Mouse (Mus musculus) v-Abl transformed pro-B cells (cell line): ENCODE measurements around the gene Slc3a2.

Experiments used
- in situ Hi-C, 2 experiments: fragments of 400-800 bp; cut with MboI; formaldehyde crosslinking; loops; one replicate each; pipeline ENCODE4 v1.15.1; 2025; ENCODE audit not compliant: unreplicated experiment in 2 of 2

Gene Slc3a2

DNA sequence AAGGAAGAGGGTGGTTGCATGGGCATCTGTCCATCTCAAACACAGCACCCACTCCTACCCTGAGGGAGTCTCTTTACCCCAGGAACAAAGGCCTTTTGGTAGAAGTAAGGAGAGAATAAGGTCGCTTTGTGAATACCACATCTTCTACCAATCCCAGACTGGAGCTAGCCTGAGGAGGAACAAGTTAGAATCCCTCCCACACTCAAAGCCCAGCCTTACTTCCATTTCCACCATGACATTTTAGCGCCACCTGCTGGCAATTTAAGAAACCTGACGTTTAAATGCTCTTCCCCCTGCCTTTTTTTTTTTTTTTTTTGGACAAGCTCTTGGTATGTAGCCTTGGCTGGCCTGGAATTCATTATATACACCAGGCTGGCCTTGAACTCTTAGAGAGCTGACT, 40.2 kb downstream of the Slc3a2 start:
- in situ Hi-C loops, result loop anchor here (5.0 to 25.0 kb wide), 4 partner anchors 106 to 1179 kb away; partner anchors contain the start of gene Scgb2a2 (in 1 of the 2)

DNA sequence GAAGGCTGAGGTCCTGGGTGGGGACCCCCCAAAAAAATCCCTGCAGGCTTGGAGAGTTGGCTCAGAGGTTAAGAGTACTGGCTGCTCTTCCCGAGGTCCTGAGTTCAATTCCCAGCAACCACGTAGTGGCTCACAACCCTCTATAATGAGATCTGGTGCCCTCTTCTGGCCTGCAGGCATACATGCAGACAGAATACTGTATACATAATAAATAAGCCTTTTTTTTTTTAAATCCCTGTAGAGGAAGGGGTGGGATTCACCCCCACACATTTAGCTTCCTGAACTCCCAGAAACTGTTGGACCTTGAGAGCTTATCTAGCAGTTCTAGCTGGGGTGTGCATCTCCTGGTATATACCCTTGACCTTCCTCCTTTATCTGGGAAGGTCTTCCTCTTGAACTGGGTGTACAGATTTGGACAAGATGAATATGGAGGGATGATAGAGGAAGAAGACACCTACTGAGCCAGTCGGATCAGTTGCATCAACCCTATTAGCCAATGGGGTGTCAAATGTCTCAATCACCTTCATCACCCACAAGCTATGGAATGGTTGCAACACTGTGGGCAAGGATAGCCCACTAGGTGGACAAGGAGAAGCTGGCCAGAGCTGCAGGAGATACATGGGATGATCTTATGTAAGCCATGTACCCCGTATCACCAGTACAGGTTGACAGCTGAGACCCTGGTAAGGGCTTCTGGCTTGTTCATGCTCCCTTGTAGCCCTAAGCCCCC, 41.4 kb downstream of the Slc3a2 start:
- in situ Hi-C loops, result loop anchor here (5.0 to 25.0 kb wide), 4 partner anchors 104 to 1181 kb away; partner anchors contain the start of gene Scgb2a2 (in 1 of the 2)

DNA sequence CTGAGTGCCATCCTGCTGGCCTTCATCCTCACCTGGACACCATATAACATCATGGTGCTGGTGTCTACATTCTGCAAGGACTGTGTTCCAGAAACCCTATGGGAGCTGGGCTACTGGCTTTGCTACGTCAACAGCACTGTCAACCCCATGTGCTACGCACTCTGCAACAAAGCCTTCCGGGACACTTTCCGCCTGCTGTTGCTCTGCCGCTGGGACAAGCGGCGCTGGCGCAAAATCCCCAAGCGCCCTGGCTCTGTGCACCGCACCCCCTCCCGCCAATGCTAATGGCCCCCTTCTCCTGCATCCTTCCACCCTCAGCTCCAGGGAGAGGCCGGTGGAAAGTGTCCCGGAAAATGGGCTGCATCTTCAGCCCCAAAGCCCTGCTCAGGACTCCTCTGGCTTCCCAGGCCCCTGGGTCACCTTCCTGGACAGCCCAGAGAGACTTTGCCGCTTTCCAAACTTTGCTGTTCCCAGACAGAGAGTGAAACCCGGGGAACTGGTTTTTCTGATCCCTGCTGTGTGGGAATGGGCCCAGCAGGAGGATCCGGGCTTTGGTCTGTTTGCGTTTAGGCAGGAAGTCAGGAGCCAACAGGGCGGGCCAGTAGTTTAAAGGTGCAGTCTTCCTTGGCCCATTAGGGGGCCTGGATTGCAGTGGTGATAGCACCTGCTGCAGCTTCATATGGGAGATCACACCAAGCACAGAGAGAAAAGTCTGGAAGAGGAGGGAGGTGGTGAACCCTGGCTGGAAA, 44.0 kb downstream of the Slc3a2 start:
- in situ Hi-C loops, result loop anchor here (25.0 kb wide), 3 partner anchors 942 to 1183 kb away; partner anchors contain the start of gene Scgb2a2 (in 1 of the 2)

DNA sequence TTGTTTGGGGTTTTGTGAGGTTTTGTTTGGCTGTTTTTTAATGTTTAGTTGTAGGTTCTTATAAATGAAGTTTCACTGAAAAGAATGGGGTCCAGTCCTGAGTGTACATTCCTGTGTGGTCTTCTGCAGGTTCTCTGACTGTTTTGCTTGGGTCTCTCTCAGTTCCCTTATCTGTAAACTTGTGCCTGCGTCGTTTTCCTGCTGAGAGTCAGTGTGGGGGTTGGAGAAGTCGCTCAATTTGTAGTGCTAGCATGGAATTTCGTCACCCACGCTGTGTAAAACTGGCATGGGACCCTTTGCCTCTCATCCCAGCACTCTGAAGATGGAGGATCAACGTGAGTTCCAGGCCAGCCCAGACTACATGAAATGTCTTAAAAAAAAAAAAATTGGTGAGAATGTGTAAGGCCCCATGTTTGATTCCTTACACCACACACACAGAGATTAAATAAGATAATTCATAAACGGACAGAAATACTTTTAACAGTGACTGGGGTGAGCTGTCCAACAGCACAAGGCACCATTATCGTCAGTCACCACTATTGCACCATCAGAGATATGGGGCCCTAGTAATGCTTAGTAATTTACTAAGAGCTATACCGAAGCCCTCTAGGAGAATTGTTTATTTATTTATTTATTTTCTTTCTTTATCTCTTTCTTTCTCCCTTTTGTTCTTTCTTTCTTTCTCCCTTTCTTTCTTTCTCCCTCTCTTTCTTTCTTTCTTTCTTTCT, 49.7 kb downstream of the Slc3a2 start:
- in situ Hi-C loops, result no loop called here

DNA sequence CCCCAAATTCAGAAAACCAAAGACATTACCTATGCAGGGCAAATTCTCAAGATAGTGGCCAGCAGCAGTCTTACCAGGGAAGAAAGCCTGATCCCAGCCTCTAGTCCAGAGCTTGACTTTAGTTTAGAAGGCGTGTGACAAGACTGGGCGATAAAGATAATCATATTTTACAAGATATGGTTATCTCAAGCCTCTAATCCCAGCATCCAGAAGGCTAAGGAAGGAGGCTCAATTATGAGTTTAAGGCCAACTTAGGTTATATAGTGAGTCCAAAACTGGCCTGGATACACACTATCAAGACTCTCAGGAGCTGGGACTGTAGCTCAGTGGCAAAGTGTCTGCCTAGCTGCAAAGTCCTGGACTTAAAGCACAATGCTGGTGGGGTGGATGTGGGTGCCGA, 50.3 kb downstream of the Slc3a2 start:
- in situ Hi-C loops, result no loop called here

DNA sequence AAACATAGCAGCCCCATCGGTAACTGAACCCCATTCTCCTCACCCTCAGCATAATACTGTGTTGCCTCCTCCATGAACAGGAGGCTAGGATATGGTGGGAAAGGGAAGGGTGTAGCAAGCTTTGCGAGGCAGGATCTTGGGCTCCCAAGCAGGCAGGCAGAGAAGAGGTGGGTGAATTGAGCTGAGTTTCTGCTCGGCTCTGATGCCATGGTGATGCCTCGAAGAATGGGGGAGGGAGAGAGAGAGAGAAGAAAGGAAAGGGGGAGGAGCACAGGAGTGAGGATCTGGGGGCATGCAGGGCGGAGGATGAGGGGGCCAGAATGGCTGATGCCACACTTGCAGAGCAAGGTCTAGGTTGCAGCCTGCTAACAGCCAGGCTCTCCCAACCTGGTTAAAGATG, 57.4 kb downstream of the Slc3a2 start:
- in situ Hi-C loops, result no loop called here

DNA sequence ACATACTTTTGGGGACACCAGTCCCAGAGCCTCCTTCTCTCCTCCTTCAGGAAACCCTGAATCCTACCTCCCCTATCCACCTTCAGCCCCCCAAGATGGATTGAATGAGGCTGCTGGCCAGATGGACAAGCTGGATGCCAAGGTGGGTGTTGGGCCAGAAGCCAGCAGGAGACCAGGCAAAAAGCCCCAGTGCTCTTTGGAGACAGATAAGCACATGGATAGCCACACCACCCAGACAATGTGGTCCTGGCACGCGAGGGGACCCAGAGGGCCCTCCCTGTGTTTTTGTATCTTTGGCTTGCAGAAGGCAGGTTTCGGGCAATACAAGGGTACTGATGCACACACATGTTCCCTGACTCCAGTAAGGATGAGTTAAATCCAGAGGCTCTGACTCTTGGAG, 58.3 kb downstream of the Slc3a2 start:
- in situ Hi-C loops, result no loop called here

DNA sequence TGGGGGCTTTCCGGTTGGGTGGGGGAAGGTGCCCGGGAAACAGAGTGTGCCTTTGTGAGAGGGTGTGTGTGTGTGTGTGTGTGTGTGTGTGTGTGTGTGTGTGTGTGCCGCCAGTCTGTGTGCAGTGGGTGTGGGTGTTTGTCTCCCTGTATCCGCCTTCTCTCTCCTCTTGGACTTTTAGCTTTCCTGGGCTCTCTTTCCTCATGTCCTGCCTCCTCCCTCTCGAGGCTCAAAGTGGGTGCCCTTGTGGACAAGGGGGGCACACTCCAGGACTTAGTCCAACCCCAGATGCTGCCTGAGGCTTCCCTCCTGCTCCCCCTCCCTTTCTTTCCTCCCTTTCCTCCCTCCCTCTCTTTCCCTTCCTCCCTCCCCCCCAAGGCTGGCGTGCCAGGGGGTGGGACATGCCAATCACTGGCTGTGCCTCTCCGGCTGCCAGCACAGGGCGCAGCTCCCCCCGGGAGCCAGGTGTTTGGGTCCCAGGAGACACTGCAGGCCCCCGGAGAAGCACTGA, 59.2 kb downstream of the Slc3a2 start:
- in situ Hi-C loops, result no loop called here

DNA sequence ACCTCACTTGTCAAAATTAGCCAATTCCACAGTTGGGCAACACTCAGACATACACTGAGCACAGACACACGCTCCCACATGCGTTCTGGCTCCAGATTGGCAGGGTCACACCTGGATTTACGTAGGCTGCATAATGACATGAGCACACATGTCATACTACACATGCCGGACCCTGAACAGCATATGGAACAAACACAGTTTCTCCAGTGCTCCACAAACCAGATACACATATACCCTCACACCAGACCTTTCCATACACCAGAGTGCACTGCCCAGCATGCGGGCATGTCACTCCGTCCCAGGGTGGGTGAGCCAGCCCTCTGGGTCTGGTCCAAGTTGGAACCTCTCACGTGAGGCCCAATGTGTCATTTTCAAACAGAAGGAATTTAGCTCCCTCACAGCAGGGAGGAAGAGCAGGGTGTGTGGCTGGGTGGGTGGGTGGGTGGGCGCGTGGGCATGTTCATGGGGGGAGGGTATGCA, 59.8 kb downstream of the Slc3a2 start, which contains the start of gene Chrm1:
Chrm1 (plus strand) TSS at position 430 of the 480 bp plus-strand sequence.
- in situ Hi-C loops, result no loop called here

DNA sequence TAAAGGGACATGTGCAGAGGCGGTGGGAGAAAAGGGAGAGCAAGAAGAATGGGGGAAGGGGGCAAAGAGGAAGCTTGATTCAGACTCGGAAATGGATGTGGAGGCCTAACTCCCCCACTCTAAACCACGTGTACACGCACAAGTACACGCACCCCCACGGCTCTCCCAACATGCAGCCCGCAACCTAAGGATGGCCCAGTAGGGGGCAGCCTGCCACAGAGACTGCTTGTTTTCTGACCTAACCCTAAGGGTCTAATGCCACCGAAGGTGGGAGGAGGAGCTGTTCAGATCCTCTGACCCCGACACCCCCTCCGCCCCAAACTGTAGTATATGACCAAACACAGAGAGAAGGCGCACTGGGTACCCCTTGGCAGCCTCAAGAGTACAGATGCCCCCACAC, 60.8 kb downstream of the Slc3a2 start:
- in situ Hi-C loops, result no loop called here

DNA sequence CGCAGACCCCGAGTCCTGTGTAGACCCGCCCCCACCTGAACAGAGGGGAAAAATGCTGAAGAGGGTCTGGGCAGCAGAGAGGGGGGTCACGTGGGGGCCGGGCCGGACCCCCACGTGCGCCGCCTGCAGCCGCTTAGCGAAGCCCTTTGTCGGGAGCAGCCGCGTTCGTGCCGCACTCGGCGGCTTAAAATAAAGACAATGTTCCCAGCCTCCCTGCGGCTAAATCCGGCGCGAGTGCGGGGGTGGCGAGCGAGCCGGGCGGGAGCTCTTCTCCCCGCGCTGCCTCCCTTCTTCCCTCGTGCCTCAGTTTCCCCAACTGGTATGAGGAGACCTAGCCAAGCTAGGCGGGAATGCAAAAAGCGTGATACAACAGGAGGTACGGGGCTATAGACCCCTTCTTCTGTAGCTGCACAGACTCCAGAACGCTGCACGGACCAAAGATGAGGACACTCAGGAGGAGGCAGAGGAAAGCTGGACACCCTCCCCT, 61.3 kb downstream of the Slc3a2 start:
- in situ Hi-C loops, result no loop called here
